Mouse (Mus musculus): ENCODE measurements around the gene Zfyve27.

The Zfyve27 gene

DNA sequence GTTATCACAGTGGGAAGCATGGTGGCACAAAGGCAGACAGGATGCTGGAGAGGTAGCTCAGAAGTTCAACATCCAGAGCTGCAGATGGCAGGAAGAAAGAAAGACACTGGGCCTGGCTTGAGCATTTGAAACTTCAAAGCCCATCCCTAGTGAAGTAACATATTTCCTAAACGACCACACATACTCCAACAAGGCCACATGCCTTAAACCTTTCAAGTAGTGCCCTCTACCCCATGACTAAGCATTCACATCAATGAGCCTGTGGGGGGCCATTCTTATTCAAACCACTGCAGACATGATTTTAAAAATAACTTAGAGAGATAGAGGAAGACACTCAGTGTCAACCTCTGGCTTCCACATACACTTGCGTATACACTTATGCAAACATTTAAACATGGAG, 21.0 kb upstream of the Zfyve27 start:
- no peak for DNase-seq (ENCODE audit: low read depth, low spot score)

DNA sequence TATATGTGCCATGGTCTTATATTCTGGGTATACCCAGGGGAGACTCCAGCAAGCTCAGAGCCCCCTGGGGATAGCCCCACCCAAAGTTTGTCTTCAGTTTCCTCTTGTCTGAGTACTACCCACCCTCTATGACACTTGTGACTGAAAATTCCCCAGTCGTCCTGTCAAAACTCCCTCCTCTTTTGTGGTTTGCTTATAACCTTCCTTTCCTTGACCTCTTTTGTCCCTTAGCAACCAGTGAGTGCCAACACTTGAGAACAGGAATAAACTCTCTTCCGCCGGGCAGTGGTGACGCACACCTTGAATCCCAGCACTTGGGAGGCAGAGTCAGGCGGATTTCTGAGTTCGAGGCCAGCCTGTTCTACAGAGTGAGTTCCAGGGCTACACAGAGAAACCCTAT, 19.7 kb upstream of the Zfyve27 start:
- DNase-seq (ENCODE audit: low read depth, low spot score): no peak

DNA sequence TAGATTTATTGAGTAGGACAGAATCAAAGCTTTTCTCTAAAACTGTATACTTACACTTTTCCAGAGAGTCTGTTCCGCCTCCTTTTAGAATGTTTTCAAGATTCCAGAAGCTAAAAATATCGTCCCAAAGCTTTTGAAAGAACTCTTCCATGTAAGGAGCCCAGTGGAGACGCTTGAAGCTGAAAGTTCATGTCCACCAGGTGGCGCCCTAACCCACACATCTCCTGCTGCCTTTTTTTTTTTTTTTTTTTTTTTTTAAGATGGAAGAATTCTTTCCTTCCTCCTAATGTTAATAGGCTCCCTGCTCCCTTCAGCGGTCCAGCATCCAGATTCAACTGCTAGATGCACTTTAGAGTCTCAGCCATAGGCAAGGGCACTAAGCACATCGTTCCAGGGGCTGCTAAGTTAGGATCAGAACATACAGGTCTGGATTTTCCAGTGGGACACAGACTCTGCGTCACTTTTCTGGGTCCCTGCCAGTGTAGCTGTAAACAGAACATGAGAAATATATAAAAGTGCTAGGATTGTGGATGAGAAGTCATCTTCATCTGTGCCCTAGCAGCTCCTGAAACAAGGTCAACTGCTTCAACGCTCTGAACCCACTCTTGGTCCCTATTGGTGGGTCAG, 19.1 kb upstream of the Zfyve27 start:
- DNase-seq (ENCODE audit: low read depth, low spot score): peak; percentile 51

DNA sequence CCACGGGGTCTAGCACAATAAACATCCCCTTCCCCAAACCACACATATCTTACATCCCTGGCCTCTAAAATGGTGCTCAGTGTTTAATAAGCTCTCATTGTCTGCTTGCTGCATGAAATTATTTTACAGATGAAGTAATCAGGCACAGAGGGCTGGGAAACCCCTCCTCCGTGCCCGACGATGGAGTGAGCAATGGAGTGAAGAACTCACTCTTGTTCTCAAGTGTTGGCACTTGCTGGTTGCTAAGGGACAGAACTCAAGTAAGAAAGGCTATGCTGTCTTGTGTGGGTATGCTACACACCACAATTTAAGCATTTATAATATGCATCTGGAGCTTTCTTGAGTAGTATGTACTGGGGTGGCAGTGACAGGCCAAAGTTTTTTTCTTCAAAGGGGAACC, 18.5 kb upstream of the Zfyve27 start:
- DNase-seq (ENCODE audit: low read depth, low spot score): no peak

DNA sequence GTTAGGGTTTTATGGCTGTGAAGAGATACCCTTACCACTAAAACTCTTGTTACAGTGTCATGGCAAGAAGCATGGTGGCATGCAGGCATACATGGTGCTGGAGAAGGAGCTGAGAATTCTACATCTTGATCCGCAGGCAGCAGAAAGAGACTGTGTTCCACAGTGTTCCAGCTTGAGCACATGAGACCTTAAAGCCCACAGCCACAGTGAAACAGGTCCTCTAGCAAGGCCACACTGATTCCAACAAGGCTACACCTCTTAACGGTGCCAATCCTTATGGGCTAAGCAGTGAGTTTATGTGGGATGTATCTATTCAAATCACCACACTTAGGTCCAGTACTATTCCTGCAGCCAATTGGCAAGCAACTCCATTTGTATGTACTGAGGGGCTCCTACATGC, 18.0 kb upstream of the Zfyve27 start:
- DNase-seq (ENCODE audit: low read depth, low spot score): no peak

DNA sequence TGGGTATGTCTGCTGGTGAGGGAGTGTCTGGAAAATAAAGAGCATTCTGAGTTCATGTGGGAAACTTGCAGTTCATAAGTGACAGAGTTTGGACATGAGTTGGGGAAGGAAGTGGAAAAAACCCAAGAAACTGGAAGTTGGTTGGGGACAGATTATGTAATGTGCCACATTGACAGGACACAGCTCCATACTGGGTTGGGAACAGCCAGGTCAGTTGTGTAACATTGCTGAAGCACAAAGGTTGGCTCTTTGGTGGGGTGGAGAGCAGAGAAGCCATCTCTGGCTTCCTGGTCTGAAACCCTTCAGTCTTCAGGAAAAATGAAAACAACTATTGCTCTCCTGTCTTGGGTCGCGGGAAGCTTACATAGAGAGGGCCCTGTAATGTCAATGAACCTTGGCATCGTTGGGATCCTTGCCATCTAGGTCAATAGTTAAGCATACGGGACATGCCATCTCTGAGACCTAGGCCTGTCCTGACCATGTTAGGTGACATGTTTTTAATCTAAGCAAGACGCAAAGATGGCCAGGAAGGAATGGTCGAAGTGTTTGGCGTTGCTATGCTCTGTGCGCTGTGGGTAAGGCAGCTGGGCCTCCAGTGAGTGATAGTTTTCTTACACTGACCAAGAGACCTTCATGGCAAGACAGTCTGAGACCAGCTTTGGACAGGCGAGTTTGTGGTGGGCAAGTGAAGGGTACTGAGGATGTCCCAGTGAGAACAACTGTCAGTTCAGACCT, 17.3 kb upstream of the Zfyve27 start:
- DNase-seq (ENCODE audit: low read depth, low spot score): no peak

DNA sequence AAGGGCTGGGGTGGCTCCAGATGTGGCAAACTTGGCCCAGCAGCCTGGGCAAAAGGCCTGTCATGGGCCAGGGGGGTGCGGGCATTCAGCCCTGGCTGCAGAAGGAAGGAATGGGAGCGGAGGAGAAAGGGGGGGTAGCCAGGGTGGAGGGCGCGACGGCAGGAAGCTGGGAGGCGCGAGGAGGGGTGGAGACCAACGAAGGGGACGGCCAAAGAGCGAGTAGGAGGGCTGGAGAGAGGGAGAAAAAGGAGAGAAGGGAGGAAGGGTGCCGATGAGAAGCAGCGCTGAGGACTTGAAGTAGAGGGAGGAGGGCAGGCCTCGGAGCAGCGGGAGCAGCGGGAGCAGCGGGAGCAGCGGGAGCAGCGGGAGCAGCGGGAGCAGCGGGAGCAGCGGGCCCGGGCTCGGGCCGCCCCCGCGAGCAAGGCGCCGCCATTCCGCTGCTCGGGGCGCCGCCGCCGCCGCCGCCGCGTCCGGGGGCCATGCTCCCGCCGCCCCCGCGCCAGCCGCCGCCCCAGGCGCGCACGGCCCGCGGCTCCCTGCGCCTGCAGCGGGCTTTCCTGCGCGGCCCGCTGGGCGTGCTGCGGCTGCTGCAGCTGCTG, 16.5 kb upstream of the Zfyve27 start, which contains the start of gene Marveld1:
Gene Marveld1, plus strand, starts transcription at position 231 of the 599 bp plus-strand sequence.
- no peak for DNase-seq (ENCODE audit: low read depth, low spot score)

DNA sequence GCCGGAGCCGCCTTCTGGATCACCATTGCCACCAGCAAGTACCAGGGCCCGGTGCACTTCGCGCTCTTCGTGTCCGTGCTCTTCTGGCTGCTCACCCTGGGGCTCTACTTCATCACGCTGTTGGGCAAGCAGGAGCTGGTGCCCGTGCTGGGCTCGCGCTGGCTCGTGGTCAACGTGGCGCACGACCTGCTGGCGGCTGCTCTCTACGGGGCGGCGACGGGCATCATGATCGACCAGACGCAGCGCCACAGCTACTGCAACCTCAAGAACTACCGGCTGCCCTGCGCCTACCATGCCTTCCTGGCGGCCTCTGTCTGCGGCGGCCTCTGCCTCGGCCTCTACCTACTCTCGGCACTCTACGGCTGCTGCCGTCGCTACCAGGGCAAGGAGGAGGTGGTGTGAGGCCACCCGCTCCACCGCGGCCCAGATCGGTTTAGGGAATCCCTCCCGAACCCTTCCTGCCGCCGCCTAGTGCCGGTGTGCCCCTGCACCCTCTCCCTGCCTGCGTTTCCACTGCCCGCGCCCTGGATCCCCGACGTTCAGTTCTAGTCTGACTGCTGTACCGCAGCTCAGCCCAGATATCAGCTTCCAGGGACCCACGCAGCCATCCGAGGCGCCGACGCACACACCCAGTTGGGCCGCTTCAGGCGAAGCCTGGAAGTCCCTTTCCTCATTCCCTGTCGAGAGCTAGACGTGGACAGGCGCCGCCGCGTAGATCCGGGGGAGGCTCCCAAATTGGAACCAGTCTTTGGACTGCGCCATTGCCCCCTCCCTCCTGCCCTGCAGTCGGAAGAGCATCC, 15.8 kb upstream of the Zfyve27 start:
- no peak for DNase-seq (ENCODE audit: low read depth, low spot score)

DNA sequence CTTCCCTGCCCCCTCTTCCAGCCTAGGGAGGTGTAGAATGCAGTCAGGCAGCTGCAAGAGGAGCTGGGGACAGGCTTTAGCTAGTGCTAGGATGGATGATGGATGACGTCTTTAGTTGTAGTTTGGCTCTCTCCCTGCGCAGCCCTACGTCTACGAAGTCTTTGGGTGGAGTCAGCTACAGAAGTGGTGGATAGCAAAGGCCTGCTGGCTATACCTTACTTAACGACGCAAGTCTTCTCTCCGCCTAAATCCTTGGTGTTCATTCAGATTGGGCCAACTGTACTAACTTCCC, 15.2 kb upstream of the Zfyve27 start:
- DNase-seq (ENCODE audit: low read depth, low spot score): no peak

DNA sequence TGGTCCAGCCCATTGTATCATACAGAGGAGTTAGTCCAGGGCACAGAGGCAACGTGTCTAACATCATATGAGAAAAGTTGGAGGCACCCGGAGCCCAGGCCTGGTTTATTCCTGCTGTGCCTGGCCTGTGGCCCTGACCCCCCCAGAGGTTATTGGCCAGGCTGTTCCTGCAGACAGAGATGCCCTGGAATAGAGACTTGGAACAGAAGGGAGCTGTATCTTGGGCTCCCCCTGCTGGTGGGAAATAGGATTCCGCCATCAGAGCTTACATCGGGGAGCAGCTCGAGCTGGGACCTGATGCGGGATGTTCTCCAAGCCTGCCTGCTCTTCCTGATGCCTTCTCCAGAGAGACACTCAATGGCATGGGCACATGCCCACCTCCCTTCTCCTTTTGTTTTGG, 11.8 kb upstream of the Zfyve27 start:
- DNase-seq (ENCODE audit: low read depth, low spot score): peak; percentile 56

DNA sequence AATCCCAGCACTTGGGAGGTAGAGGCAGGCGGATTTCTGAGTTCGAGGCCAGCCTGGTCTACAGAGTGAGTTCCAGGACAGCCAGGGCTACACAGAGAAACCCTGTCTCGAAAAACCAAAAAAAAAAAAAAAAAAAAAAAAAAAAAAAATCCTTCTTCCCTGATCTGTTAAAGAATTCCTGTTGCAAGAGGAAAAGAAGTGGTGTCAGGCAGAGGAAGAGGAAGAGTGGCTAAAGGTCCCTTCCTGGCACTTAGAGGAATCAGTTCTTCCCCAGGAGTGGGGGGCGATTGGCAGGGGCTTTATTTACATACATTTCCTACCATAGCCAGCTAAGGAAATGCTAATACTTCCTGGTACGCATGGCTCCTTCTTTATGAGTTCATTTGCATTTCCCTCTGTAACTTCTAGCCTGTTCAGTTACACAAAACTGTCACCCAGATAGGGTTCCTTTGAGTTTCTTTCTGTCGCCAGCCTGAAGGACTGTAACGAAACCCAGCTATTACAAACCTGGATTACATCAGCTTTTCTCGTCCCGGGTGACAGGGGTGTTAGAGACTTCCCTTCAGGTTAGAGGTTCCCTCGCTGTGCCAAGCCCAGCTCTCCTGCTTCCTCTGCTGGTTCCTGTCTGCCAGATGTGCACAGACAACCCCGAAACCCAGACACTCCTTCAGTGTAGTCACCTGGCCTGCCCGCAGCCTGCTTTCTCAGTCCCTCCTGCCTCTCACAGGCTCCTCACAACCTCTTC, 6.1 kb upstream of the Zfyve27 start:
- DNase-seq (ENCODE audit: low read depth, low spot score): no peak

DNA sequence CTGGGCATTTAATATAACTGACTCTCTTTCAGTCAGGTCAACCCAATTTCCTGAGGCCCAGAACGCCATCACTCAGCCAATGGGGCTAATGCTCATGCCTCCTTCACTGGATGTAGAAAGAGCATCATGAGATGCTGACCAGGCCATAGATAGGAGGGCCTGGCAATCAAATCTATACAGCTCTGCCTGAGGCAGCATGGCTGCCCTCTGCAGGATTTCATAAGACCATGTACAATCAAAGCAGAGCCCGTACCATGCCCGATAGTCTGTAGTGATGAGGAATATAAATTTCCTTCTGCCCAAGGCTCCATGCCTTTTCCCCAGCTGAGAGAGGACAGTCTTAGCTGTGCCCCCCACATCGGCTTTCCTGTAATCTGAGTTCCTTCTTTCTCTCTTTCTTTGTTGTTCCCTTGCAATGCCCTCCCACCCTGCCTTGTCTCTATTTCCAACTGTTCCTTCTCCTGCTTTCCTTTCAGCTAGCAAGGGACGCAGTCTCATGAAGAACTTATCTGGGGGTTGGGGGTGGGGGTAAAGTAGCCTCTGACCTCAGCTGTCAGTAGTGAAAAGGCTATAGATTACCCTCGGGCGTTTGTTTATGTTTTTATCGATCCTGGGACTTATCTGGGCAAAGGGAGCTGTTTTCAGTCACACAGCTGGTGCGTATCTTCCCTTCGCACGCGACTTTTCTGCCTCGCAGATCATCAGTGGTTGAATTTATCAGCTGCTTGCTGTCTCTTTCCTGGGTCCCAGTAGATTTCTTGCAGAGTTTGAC, 5.3 kb upstream of the Zfyve27 start:
- DNase-seq (ENCODE audit: low read depth, low spot score): no peak

DNA sequence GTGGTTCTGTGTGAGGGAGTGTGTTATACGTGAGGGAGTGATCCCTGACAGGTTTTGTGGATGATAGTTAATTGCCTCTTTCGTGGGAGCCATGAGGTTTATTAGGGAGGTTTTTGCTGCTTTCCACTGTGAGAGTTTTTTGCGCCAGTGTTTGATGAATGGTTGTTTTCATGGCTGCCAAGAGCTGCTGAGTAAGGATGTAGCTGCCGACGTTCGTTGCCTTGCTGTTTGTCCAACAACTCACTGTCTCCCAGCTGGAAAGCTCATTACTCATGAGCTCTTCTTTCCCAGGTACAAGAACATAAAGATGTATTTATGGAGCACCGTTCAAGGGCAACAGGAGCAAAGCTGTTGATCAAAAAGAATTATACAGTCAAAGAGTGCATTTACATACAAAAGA, 437 bp downstream of the Zfyve27 start:
- no peak for DNase-seq (ENCODE audit: low read depth, low spot score)

DNA sequence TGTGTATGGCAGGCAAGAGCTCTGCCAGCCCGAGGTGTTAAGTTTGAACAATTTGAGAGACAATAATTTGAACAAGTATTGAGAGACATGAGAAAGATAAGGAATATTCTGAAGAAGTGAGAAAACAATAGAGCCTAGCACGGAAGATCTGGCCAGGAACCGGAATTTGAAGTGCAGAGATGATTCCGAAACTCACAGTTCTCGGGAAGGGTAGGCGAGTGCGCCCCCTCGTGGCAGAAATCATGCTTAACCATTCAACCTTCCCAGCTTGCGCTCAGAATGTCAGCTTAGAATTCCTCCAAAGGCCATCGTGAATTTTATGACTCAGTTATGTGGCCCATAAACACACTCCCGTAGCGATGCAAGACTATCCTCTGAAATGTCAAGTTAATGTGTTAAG, 2.4 kb downstream of the Zfyve27 start:
- peak; percentile 60 for DNase-seq (ENCODE audit: low read depth, low spot score)

DNA sequence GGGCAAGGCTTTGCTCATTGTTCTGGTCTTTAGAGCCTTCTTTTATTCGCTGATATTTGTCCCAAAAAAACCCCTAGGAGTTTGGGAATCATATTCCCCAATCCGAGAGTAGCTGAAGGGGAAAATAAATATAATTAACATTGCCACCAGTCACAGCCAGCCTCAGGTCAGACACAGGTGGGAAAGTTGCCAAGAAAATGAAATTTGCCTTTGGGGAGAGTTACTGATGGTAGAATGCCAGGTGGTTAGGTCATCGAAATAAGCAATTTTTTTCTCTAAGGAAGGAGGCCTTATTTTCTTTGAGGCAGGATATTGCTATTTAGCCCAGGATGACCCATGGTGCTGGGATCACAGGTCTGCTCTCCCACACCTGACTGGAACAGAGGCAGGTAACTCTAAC, 3.0 kb downstream of the Zfyve27 start:
- DNase-seq (ENCODE audit: low read depth, low spot score): no peak

DNA sequence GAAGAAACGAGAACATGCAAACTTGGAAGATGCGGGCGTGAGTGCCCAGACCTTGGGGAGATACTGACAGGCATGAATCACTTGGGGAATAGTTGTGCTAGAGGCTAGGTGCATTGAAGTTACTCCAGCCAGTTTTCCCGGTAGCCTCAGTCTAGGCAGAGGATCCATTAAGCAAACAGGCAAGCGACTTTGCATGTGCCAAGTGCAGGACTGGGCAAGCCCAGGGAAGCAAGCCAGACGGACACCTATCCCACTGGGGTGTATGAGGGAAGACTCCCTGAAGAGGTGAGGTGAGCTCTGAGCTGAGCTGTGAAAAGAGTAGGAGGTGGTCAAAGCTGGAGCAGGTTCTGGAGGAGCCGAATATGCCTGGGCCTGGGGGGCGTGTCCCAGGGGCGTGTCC, 3.7 kb downstream of the Zfyve27 start:
- no peak for DNase-seq (ENCODE audit: low read depth, low spot score)

DNA sequence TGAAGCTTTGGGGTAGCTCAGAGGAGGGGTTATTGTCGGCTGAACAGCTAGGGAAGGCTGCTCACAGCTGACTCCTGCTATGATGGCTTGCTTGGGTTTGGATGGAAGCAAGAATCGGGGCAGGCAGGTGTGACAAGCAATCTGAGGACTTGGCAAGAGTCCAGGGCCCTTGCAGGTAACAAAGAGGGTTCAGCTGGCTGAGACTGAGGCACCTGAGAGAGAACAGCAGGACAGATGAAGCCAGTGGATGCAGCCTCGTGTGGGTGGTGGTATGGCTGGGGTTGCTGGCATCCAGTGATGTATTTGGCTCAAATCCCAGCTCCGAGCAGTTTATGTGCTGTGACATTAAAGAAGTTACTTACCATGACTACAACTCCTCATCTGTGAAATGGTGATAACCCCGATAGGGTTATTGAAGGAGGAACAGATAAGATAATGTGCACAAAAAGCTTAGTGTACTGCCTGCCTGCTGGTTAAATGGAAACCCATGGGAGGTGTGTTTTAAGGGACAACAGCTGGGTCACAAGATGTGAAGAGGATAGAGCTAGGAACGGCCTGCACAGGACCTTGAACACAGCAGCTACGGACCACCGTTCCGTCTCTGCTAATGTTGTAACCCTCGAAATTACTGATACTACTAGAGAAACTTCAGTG, 5.7 kb downstream of the Zfyve27 start:
- DNase-seq (ENCODE audit: low read depth, low spot score): peak; percentile 17

DNA sequence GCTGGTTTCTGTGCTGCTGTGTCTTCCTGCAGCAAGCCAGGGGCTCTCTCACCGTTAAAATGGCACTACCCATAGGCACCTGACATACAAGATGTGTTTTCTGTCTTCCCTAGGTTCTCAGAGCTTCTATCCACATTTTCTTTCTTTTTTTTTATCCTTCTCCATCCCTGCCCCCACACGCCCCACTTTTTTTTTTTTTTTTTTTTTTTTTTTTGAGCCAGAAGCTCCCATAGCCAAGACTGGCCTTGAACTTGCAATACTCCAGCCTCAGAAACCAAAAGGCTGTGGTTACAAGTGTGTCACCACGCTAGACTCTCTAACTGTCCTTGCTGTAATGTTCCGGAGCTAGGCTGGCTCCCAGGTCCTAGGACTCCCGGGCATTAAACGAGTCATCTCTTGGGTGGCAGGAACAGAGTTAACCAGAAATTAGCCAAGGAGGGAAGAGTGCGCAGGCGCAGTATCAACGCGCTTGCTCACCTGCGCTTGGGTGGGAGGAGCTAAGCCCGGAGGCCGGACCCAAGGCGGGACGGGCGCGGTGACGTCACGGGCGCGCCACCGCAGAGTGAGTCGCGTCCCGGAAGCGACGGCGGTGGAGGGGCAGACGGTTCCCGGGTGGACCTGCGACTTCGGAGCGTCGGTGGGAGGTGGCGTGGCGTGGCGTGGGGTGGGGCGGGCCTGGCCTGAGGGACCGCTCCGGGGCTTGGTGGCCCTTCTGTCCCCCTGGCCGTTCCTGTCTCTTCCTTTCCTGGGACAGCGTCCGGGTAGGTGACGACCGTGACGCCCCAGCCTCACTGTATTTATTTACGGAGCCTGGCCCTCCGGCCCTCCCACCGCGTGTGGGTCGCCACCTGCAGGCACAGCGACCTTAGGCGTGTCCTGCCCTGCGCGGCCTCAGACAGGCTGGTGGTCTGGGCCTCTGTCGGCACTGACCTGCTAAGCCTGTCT, 6.5 kb downstream of the Zfyve27 start:
- peak; percentile 93 for DNase-seq (ENCODE audit: low read depth, low spot score)

DNA sequence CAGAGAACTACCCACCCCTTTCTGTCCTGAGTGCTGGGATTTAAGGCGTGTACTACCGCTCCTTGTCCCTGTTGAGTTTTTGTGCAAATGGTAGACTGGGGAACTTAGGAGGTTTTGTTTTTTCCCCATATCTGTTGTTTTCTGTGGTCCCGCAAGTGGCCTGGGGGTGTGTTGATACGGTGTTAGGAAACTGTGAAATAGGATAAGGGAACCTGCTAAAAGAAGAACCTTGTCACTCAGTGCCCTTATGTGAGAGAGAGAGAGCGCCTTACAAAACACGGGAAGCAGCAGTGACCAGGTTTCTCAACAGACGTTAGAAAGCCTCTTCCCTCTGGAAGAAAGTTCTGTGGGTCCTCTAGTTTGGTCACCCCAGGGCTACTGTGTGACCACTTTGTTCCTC, 13.1 kb downstream of the Zfyve27 start:
- no peak for DNase-seq (ENCODE audit: low read depth, low spot score)

Data from c-Kit-negative CD71-positive TER-119-positive erythroid progenitor cells, embryonic 14.5 days (primary cell).